Mouse (Mus musculus): ENCODE results near the gene Fam172a. TPM values are rescaled to one million over a fixed set of nuclear protein-coding genes. Genes with fewer than 3 reads are reported as not detected.

The Fam172a gene
- total RNA-seq, 2 experiments from 2014 or later: 35.6 to 35.8 TPM

DNA sequence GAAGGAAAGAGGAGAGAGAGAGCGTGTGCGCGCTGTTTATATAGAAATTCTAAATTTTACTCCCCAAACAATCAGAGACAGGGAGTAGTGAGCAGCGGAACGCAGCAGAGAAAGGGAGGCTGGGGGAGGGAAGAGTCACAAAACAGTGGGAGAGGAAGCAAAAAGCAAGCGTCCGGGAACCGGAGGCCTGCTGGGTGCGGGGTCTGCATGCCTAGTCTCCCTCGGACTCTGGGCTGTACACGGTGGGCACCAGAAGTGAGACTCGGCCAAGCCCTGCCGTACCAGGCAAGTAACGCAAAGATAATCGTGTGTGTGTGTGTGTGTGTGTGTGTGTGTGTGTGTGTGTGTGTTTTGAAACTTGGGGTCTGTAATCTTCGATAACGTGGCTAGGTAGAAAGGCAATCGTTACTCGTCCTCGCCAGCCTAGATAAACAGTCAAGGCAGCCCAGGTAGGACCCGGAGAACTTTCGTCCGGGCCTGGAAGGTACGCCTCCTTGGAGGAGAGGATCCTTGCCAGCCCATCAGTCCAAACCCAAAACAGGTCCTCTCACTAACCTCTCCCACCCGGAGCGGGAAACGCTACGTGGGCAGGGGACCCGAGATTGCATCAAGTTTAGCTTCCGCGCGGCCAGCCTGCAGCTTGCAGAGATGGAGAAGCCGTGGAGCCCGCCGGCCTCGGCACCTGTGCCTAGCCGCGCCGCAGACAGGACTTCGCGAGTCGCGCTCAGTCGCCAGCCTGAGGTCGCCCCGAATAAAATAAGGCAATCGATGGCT lies 500.9 kb downstream of the Fam172a start:
- intact Hi-C loops (cut with DNase I): loop anchor here (2.0 to 5.0 kb wide), 6 partner anchors 225 to 1640 kb away; no protein-coding TSS in a partner anchor
- no peak for TF ChIP-seq CTCF (IDR thresholded peaks at IDR 0.05)
- Histone ChIP-seq H3K4me3 (peak overlapping the region; percentile 65), H3K27ac (peak overlapping the region; percentile 99)
- peak; percentile 64 to 69 for DNase-seq (ENCODE audit: extremely low spot score in 1 of 2, low spot score in 2 of 2)

DNA sequence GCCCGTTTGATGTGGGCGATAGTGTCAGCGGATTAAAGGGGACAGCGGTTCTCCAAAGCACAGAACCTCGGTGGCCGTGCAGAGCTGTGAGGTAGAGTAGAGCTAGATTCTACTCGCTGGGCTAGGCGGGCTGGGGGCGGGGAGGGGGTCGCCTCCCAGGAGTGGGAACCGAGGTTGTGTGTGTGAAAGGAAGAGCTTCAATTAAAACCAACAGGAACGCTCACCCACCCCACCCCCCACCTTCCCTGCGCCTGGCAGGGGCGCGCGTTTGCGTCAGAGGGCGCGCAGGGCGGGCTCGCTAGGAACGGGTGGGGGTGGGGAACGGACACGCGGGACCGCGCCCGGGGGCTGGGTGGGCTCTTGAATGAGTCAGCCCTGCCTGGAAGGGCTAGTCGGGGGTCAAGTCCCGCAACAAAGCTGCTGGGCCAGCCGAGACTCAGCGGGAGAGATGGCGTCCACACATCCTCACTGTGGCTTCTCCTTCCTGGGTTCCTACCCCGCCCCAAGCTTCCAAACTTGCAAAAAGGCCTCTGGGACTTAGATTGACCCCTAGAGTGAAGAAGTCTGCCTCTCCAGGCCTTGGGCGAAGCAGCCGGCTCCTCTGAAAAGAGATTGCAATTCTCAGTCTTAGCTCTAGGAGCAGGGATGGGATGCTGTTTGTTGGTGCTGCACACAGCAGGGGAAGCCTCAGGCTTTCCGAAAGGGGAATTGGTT lies 501.7 kb downstream of the Fam172a start:
- TF ChIP-seq CTCF (IDR thresholded peaks at IDR 0.05): peak; percentile 46
- intact Hi-C loops (cut with DNase I): loop anchor here (2.0 to 5.0 kb wide), 6 partner anchors 224 to 1639 kb away; no protein-coding TSS in a partner anchor
- peak overlapping the region; percentile 99 for H3K27ac ChIP-seq
- peak; percentile 79 to 83 for DNase-seq (ENCODE audit: extremely low spot score in 1 of 2, low spot score in 2 of 2)
- peak overlapping the region; percentile 65 for H3K4me3 ChIP-seq

GRCm38 (mm10) chr13:78205426-78205825 lies 503.6 kb downstream of the Fam172a start:
- H3K27ac ChIP-seq: peak overlapping the region; percentile 99
- intact Hi-C loops (cut with DNase I): no loop called here
- TF ChIP-seq CTCF (IDR thresholded peaks at IDR 0.05): no peak
- peak overlapping the region; percentile 65; the same call in 1 of the 2 replicates for H3K4me3 ChIP-seq
- DNase-seq (ENCODE audit: extremely low spot score in 1 of 2, low spot score in 2 of 2): no peak

DNA sequence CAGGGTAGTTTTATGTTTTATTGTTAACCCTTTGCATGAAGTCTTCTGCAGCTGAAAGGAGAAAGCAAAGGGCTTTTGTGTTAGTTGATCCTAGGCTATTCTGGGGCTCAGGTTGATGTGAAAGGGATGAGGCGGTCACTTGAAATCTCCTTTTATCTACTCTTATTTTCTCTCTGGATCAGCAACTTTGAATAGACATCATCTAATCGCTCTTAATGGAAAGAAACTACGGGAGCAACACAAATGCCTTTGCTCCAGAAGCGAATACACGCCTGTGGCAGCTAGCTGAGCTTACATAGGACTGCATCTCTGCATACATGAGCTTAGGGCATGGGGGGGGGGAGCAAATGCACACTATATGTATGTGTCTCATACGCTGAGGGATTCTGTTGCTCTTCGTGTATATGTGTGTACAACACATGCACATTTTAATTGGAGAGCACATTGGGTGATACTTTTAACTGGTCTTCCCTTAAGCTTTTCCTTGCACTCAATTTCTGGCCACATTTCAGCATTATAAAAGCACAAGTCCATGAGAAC lies 505.1 kb downstream of the Fam172a start:
- no peak for DNase-seq (ENCODE audit: extremely low spot score in 1 of 2, low spot score in 2 of 2)
- no peak for TF ChIP-seq CTCF (IDR thresholded peaks at IDR 0.05)
- intact Hi-C loops (cut with DNase I): no loop called here
- Histone ChIP-seq H3K27ac (peak overlapping the region; percentile 99), H3K4me3 (peak overlapping the region; percentile 54)

- intact Hi-C loops (cut with DNase I): loop anchor here (1.0 to 2.0 kb wide), 2 partner anchors 14 to 451 kb away; no protein-coding TSS in a partner anchor
These were observed 506.2 kb downstream of the Fam172a start for GRCm38 (mm10) chr13:78207796-78208645.

DNA sequence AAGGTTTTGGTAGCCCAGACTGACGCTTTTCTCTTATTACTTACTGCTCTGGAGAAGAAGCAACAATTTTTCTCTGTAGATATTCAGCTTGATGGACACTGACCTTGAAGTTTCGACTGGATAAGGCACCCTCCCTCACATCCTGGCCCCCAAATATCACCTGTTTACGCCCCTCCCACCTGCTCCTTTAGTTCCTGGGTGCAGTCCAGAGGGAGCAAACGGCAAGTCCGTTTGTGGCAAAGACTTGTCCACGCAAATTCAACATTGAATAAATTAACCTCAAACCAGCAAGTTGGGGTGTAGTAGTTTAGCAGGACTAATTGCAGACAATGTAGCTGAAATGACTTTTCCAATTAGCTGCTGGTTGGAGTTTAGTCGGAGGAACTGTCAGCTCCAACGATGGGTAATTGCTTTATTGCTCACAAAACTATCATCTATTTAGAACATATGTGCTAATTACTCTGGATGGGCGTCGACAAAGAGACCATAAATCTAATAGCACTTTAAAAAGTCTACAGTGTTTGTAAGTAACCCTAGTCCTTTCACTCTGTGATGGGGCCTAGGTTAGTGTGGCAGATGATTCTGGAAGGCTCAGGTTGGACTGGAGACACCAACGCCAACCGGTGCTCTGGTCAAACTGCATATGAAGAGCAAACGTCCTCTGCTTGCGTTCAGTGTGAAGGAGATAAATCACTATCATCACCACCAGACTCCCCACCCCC lies 507.0 kb downstream of the Fam172a start:
- Histone ChIP-seq H3K27ac (peak overlapping the region; percentile 99), H3K4me3 (peak overlapping the region; percentile 54)
- DNase-seq (ENCODE audit: extremely low spot score in 1 of 2, low spot score in 2 of 2): peak in 1 of 2 experiments; percentile 19
- no peak for TF ChIP-seq CTCF (IDR thresholded peaks at IDR 0.05)
- intact Hi-C loops (cut with DNase I): loop anchor here (1.0 to 2.0 kb wide), 2 partner anchors 15 to 450 kb away; no protein-coding TSS in a partner anchor

More at GRCm38 (mm10) chr13:78207796-78208645, 506.2 kb downstream of the Fam172a start:
- no peak for TF ChIP-seq CTCF (IDR thresholded peaks at IDR 0.05)
- peak in 1 of 2 experiments; percentile 38 for DNase-seq (ENCODE audit: extremely low spot score in 1 of 2, low spot score in 2 of 2)
- Histone ChIP-seq H3K27ac (peak overlapping the region; percentile 99), H3K4me3 (peak overlapping the region; percentile 54)

- Histone ChIP-seq H3K4me3 (peak overlapping the region; percentile 54), H3K27ac (peak overlapping the region; percentile 99)
- intact Hi-C loops (cut with DNase I): loop anchor here (2.0 to 5.0 kb wide), 2 partner anchors 368 to 449 kb away; no protein-coding TSS in a partner anchor
- peak in 1 of 2 experiments; percentile 64 for DNase-seq (ENCODE audit: extremely low spot score in 1 of 2, low spot score in 2 of 2)
- no peak for TF ChIP-seq CTCF (IDR thresholded peaks at IDR 0.05)
These were observed 507.8 kb downstream of the Fam172a start for GRCm38 (mm10) chr13:78209611-78210028.

GRCm38 (mm10) chr13:78210029-78210747 lies 508.4 kb downstream of the Fam172a start:
- TF ChIP-seq CTCF (IDR thresholded peaks at IDR 0.05): no peak
- Histone ChIP-seq H3K4me3 (peak overlapping the region; percentile 54), H3K27ac (peak overlapping the region; percentile 99)
- intact Hi-C loops (cut with DNase I): loop anchor here (5.0 kb wide), 1 partner anchor 367 kb away; no protein-coding TSS in a partner anchor
- DNase-seq (ENCODE audit: extremely low spot score in 1 of 2, low spot score in 2 of 2): peak in 1 of 2 experiments; percentile 53

DNA sequence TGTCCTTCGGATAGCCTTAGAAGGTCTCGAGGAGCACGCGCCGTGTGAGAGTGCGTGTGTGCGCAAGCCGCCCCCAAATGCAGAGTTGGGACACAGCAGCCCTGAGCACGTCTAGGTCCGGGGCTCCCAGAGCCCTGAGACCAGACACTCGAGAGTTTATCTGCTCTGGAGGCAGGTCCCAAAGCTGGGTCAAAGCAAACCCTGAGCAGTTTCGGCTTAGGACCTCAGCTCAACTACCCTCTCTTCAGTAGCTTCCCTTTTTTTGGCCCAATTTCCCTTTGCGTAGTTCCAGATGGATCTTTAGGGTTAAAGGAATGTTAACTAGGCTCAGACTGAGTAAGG lies 508.9 kb downstream of the Fam172a start:
- no peak for TF ChIP-seq CTCF (IDR thresholded peaks at IDR 0.05)
- peak in 1 of 2 experiments; percentile 43 for DNase-seq (ENCODE audit: extremely low spot score in 1 of 2, low spot score in 2 of 2)
- H3K27ac ChIP-seq: peak overlapping the region; percentile 99
- H3K4me3 ChIP-seq: peak overlapping the region; percentile 54
- intact Hi-C loops (cut with DNase I): loop anchor here (5.0 kb wide), 1 partner anchor 367 kb away; no protein-coding TSS in a partner anchor

All from left cerebral cortex, adult 2 months (tissue).